ENCODE assay signal across 19 mouse cellular contexts in the genomic region with DNA sequence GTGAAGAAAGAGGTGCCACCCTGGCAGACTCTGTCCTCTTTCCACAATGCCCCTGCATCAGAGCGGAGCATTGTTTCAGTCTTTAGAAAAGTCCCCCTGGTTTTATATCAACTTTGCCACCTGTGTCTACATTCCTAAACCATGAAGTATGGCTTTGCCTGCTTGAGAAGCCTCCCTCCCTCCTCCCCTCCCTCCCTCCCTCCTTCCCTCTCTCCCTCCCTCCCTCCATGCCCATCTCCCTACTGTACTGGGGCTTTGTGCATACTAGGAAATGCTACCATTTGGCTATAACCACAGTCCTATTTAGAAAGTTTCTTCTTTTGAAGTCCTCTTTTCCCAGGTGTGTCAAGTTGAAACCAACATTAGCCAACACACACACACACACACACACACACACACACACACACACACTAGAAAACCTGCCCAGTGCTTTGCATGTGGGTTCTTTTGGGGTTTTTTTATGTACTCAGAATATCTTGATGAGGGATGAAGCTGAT. TPM values are rescaled to one million over a fixed set of nuclear protein-coding genes. Genes with fewer than 3 reads are reported as not detected.
A peak's percentile ranks its signal among the peaks of the same experiment; 100 is the strongest.
DNase-seq lines count a peak whose midpoint lies in the region; ATAC-seq and TF ChIP-seq lines count a peak whose summit lies in the region.
"Had no signal": no experiment of that assay in that cellular context is flagged by ENCODE, and none has a peak within 500 bp of the region (broad histone marks: within the 10 kb centered on the region; RNA-seq: fewer than 3 reads in every experiment).

No protein-coding gene starts in this region.

- H3K4me3 ChIP-seq in intestine, embryonic 15.5 days (replicated peaks), result no peak overlapping the region
- no peak overlapping the region for H3K4me3 ChIP-seq in intestine, postnatal 0 days (ENCODE audit: low read depth, low read length)
- H3K4me3 ChIP-seq in lung, postnatal 0 days (ENCODE audit: low read depth, low read length), result no peak overlapping the region
- no peak overlapping the region for H3K4me3 ChIP-seq in stomach, embryonic 14.5 days (ENCODE audit: low read depth, low read length)
- H3K4me3 ChIP-seq: erythroblast, embryonic 14.5 days; heart, embryonic 10.5 days; midbrain, embryonic 15.5 days; neural tube, embryonic 13.5 days had no signal

- no peaks in the 10 kb centered on the region for H3K36me3 ChIP-seq in intestine, embryonic 15.5 days
- no peaks in the 10 kb centered on the region for H3K36me3 ChIP-seq in intestine, postnatal 0 days (ENCODE audit: control insufficient read depth, insufficient read depth)
- H3K36me3 ChIP-seq in lung, postnatal 0 days (ENCODE audit: insufficient read depth, low read length), result no peaks in the 10 kb centered on the region
- H3K36me3 ChIP-seq in stomach, embryonic 14.5 days (ENCODE audit: control insufficient read depth, insufficient read depth, low read length), result no peaks in the 10 kb centered on the region
- H3K36me3 ChIP-seq: heart, embryonic 10.5 days; midbrain, embryonic 15.5 days; neural tube, embryonic 13.5 days had no signal

- H3K4me1 ChIP-seq in intestine, embryonic 15.5 days (replicated peaks), result peaks cover 12% of the 10 kb centered on the region
- H3K4me1 ChIP-seq in intestine, postnatal 0 days (replicated peaks; ENCODE audit: control insufficient read depth, insufficient read depth, low read length), result 0 out of 2 replicates have a peak, but pooled peaks cover 2% of the 10 kb centered on the region
- peaks cover 9% of the 10 kb centered on the region; the same call in 1 of the 2 replicates for H3K4me1 ChIP-seq in lung, postnatal 0 days (ENCODE audit: insufficient read depth, low read depth, low read length)
- H3K4me1 ChIP-seq in stomach, embryonic 14.5 days (ENCODE audit: control insufficient read depth, insufficient read depth, low read length), result peaks cover 11% of the 10 kb centered on the region
- H3K4me1 ChIP-seq: midbrain, embryonic 15.5 days had no signal

- no peak overlapping the region for H3K27ac ChIP-seq in intestine, embryonic 15.5 days
- H3K27ac ChIP-seq in intestine, postnatal 0 days (ENCODE audit: low read depth, low read length), result no peak overlapping the region
- H3K27ac ChIP-seq in lung, postnatal 0 days (ENCODE audit: low read length), result no peak overlapping the region; the same call in 1 of the 2 replicates
- H3K27ac ChIP-seq in stomach, embryonic 14.5 days (ENCODE audit: low read length), result no peak overlapping the region
- H3K27ac ChIP-seq: heart, embryonic 10.5 days; midbrain, embryonic 15.5 days; neural tube, embryonic 13.5 days had no signal

- H3K9me3 ChIP-seq in intestine, embryonic 15.5 days, result no peaks in the 10 kb centered on the region
- H3K9me3 ChIP-seq in intestine, postnatal 0 days (ENCODE audit: control insufficient read depth), result no peaks in the 10 kb centered on the region
- no peaks in the 10 kb centered on the region for H3K9me3 ChIP-seq in lung, postnatal 0 days (ENCODE audit: low read length)
- no peaks in the 10 kb centered on the region for H3K9me3 ChIP-seq in stomach, embryonic 14.5 days (ENCODE audit: control insufficient read depth, low read depth, low read length)
- H3K9me3 ChIP-seq: heart, embryonic 10.5 days; midbrain, embryonic 15.5 days; neural tube, embryonic 13.5 days had no signal

- H3K27me3 ChIP-seq in intestine, embryonic 15.5 days (replicated peaks), result no peaks in the 10 kb centered on the region
- H3K27me3 ChIP-seq in intestine, postnatal 0 days (replicated peaks; ENCODE audit: control insufficient read depth, insufficient read depth, low read length), result no peaks in the 10 kb centered on the region
- no peaks in the 10 kb centered on the region for H3K27me3 ChIP-seq in lung, postnatal 0 days (replicated peaks; ENCODE audit: insufficient read depth, low read length)
- no peaks in the 10 kb centered on the region for H3K27me3 ChIP-seq in stomach, embryonic 14.5 days (ENCODE audit: control insufficient read depth, insufficient read depth, low read length)
- H3K27me3 ChIP-seq: midbrain, embryonic 15.5 days; neural tube, embryonic 13.5 days had no signal

- no peak for TF ChIP-seq EP300 in lung, postnatal 0 days (IDR thresholded peaks at IDR 0.05)

- peak; percentile 63 for DNase-seq in lung, postnatal 0 days (ENCODE audit: low spot score)
- DNase-seq in lung, postnatal 14 days, result no peak
- DNase-seq in layer of hippocampus, adult 11-12 months (ENCODE audit: low spot score), result no peak
- DNase-seq in urinary bladder, postnatal 36 days (ENCODE audit: low spot score in 2 of 2), result no peak
- no peak for DNase-seq in ovary, postnatal 10 days (ENCODE audit: low spot score)
- DNase-seq: adrenal gland, postnatal 10 days; cerebellum, postnatal 10 days; forebrain, postnatal 0 days; gastrocnemius, postnatal 14 days; heart, postnatal 4 days; lung, postnatal 10 days had no signal

- 52% methylated on average over 1 of the region's 1 CpGs for WGBS in intestine, embryonic 15.5 days
- WGBS in intestine, postnatal 0 days, result 87% methylated on average over 1 of the region's 1 CpGs
- 57% methylated on average over 1 of the region's 1 CpGs for WGBS in lung, postnatal 0 days
- WGBS in stomach, embryonic 14.5 days, result 57% methylated on average over 1 of the region's 1 CpGs

- H3K4me2 ChIP-seq in intestine, embryonic 15.5 days (replicated peaks), result no peak overlapping the region
- no peak overlapping the region for H3K4me2 ChIP-seq in intestine, postnatal 0 days (replicated peaks; ENCODE audit: low read depth)
- no peak overlapping the region for H3K4me2 ChIP-seq in lung, postnatal 0 days (replicated peaks; ENCODE audit: low read depth, low read length)
- H3K4me2 ChIP-seq in stomach, embryonic 14.5 days (replicated peaks; ENCODE audit: low read depth, low read length), result no peak overlapping the region
- H3K4me2 ChIP-seq: midbrain, embryonic 15.5 days; neural tube, embryonic 13.5 days had no signal

- TF ChIP-seq CTCF in intestine, postnatal 0 days (IDR thresholded peaks at IDR 0.05; ENCODE audit: low read depth), result no peak
- no peak for TF ChIP-seq CTCF in lung, postnatal 0 days (IDR thresholded peaks at IDR 0.05)

- ATAC-seq in intestine, embryonic 15.5 days, result 0 out of 2 replicates have a peak, but pooled peaks have one; percentile 15
- ATAC-seq in intestine, postnatal 0 days, result no peak
- ATAC-seq in lung, postnatal 0 days, result peak; percentile 30
- peak; percentile 53 for ATAC-seq in stomach, embryonic 14.5 days (ENCODE audit: insufficient number of reproducible peaks, insufficient read depth, low FRiP score, low read depth)
- ATAC-seq: forebrain, postnatal 0 days; inflammation-experienced regulatory T-cells, adult 6 months; midbrain, embryonic 15.5 days had no signal

- no peak overlapping the region for H3K9ac ChIP-seq in intestine, embryonic 15.5 days
- no peak overlapping the region for H3K9ac ChIP-seq in intestine, postnatal 0 days (ENCODE audit: low read depth, low read length)
- no peak overlapping the region for H3K9ac ChIP-seq in lung, postnatal 0 days (replicated peaks; ENCODE audit: low read depth)
- no peak overlapping the region for H3K9ac ChIP-seq in stomach, embryonic 14.5 days (replicated peaks; ENCODE audit: low read depth, low read length)
- H3K9ac ChIP-seq: forebrain, postnatal 0 days; midbrain, embryonic 15.5 days; neural tube, embryonic 13.5 days had no signal

RNA-seq across cellular contexts. Expression of a gene that starts 18.4 kb away (rescaled TPM):
- 22.4 and 23.8 TPM in 2 replicates for polyA plus RNA-seq in intestine, embryonic 15.5 days (2015; fragmentation: Nextera tagmentation; extraction: Ambion mirVana)
- 22.3 and 22.7 TPM in 2 replicates for polyA plus RNA-seq in intestine, postnatal 0 days (2015; fragmentation: Nextera tagmentation; extraction: Ambion mirVana)
- 33.9 and 39.0 TPM in 2 replicates for polyA plus RNA-seq in lung, postnatal 0 days (2015; fragmentation: Nextera tagmentation; extraction: Ambion mirVana)
- polyA plus RNA-seq in stomach, embryonic 14.5 days (2014; fragmentation: Nextera tagmentation; extraction: Ambion mirVana), result 43.8 and 50.9 TPM in 2 replicates

RNA-seq across cellular contexts. Expression of a gene that starts 32.6 kb away (rescaled TPM):
- polyA plus RNA-seq in intestine, embryonic 15.5 days (2015; fragmentation: Nextera tagmentation; extraction: Ambion mirVana), result 1.3 and 2.1 TPM in 2 replicates
- 1.3 and 1.5 TPM in 2 replicates for polyA plus RNA-seq in intestine, postnatal 0 days (2015; fragmentation: Nextera tagmentation; extraction: Ambion mirVana)
- polyA plus RNA-seq in lung, postnatal 0 days (2015; fragmentation: Nextera tagmentation; extraction: Ambion mirVana), result 0.19 and 0.31 TPM in 2 replicates
- 0.25 and 0.36 TPM in 2 replicates for polyA plus RNA-seq in stomach, embryonic 14.5 days (2014; fragmentation: Nextera tagmentation; extraction: Ambion mirVana)
- polyA plus RNA-seq: erythroblast, embryonic 14.5 days had no signal

RNA-seq across cellular contexts. Expression of a gene that starts 38.2 kb away (rescaled TPM):
- 20.1 and 20.7 TPM in 2 replicates for polyA plus RNA-seq in intestine, embryonic 15.5 days (2015; fragmentation: Nextera tagmentation; extraction: Ambion mirVana)
- polyA plus RNA-seq in intestine, postnatal 0 days (2015; fragmentation: Nextera tagmentation; extraction: Ambion mirVana), result 7.2 and 7.7 TPM in 2 replicates
- polyA plus RNA-seq in lung, postnatal 0 days (2015; fragmentation: Nextera tagmentation; extraction: Ambion mirVana), result 14.6 and 17.2 TPM in 2 replicates
- polyA plus RNA-seq in stomach, embryonic 14.5 days (2014; fragmentation: Nextera tagmentation; extraction: Ambion mirVana), result 29.9 and 32.3 TPM in 2 replicates
